Mouse (Mus musculus): ENCODE data around the gene Tekt4. TPM values are rescaled to one million over a fixed set of nuclear protein-coding genes. Genes with fewer than 3 reads are reported as not detected.

Tekt4 gene
- polyA plus RNA-seq, 1 experiment, result not detected

GRCm38 (mm10) chr17:25414917-25415316, 39.5 kb upstream of the Tekt4 start:
- no peaks in the 10 kb centered on the region for H3K36me3 ChIP-seq (ENCODE audit: control insufficient read depth, insufficient read depth)
- H3K4me3 ChIP-seq, result no peak overlapping the region
- no peaks in the 10 kb centered on the region for H3K27me3 ChIP-seq (ENCODE audit: control insufficient read depth, insufficient read depth, insufficient read length)
- H3K79me2 ChIP-seq (ENCODE audit: control insufficient read depth, insufficient read depth), result no peaks in the 10 kb centered on the region
- H3K4me2 ChIP-seq (ENCODE audit: low read depth), result no peak overlapping the region
- TF ChIP-seq USF1 (IDR thresholded peaks at IDR 0.05; ENCODE audit: low read depth), result no peak
- TF ChIP-seq MYOG (IDR thresholded peaks at IDR 0.05; ENCODE audit: control insufficient read depth in 1 of 3, insufficient read depth in 1 of 3, insufficient read length in 2 of 3, low read depth in 2 of 3), result no peak
- TF ChIP-seq MAX (IDR thresholded peaks at IDR 0.05; ENCODE audit: low read depth), result no peak
- no peak for TF ChIP-seq E2F4 (IDR thresholded peaks at IDR 0.05; ENCODE audit: insufficient read depth)
- no peak for TF ChIP-seq REST (IDR thresholded peaks at IDR 0.05; ENCODE audit: insufficient read depth, insufficient read length)
- no peak for TF ChIP-seq POLR2A (IDR thresholded peaks at IDR 0.05; ENCODE audit: insufficient read length, low read depth)
- no peak for TF ChIP-seq TCF12 (IDR thresholded peaks at IDR 0.05; ENCODE audit: insufficient read depth, poor library complexity, severe bottlenecking)
- TF ChIP-seq TCF3 (IDR thresholded peaks at IDR 0.05; ENCODE audit: insufficient read length, low read depth), result no peak
- no peak for TF ChIP-seq POLR2AphosphoS2 (IDR thresholded peaks at IDR 0.05; ENCODE audit: insufficient read length, low read depth)
- no peak for TF ChIP-seq MYOD1 (IDR thresholded peaks at IDR 0.05; ENCODE audit: control insufficient read depth in 1 of 3, insufficient read length in 2 of 3, low read depth in 2 of 3)
- no peak overlapping the region for H3ac ChIP-seq (ENCODE audit: control insufficient read depth, insufficient read length)

DNA sequence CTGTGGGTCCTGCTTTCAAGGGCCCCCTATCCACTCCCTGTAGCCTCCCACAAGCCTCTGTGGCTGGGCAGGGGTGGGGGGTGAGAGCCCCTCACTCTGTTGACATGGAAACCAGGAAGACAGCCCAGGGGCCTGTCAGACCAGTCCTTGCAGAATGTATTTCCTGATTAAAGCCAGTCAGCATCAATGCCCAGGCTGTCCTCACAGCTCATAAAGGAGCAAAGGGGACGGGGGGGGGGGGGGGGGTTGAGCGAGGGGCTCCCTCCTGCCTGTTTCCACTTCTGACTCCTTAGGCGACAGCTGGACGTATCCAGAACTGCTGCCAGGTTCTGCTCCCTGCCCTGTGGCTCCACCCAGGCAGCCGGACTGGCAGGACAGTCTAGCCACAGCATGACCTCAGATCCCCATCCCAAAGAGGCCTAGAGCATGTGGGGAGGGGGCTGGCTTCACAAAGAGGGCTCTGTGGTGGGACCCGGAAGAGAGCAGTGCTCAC, 38.9 kb upstream of the Tekt4 start:
- Histone ChIP-seq H3K27me3 (ENCODE audit: control insufficient read depth, insufficient read depth, insufficient read length) (no peaks in the 10 kb centered on the region), H3K4me3 (no peak overlapping the region), H3ac (ENCODE audit: control insufficient read depth, insufficient read length) (no peak overlapping the region), H3K4me2 (ENCODE audit: low read depth) (no peak overlapping the region), H3K79me2 (ENCODE audit: control insufficient read depth, insufficient read depth) (no peaks in the 10 kb centered on the region), H3K36me3 (ENCODE audit: control insufficient read depth, insufficient read depth) (no peaks in the 10 kb centered on the region)
- TF ChIP-seq POLR2A (IDR thresholded peaks at IDR 0.05; ENCODE audit: insufficient read length, low read depth) (no peak), TCF3 (IDR thresholded peaks at IDR 0.05; ENCODE audit: insufficient read length, low read depth) (no peak), MYOG (IDR thresholded peaks at IDR 0.05; ENCODE audit: control insufficient read depth in 1 of 3, insufficient read depth in 1 of 3, insufficient read length in 2 of 3, low read depth in 2 of 3) (peak in 2 of 3 experiments; percentile 7 to 53), MYOD1 (IDR thresholded peaks at IDR 0.05; ENCODE audit: control insufficient read depth in 1 of 3, insufficient read length in 2 of 3, low read depth in 2 of 3) (peak in 1 of 3 experiments; percentile 47), USF1 (IDR thresholded peaks at IDR 0.05; ENCODE audit: low read depth) (no peak)

- Histone ChIP-seq H3ac (ENCODE audit: control insufficient read depth, insufficient read length) (no peak overlapping the region), H3K36me3 (ENCODE audit: control insufficient read depth, insufficient read depth) (no peaks in the 10 kb centered on the region), H3K79me2 (ENCODE audit: control insufficient read depth, insufficient read depth) (no peaks in the 10 kb centered on the region), H3K27me3 (ENCODE audit: control insufficient read depth, insufficient read depth, insufficient read length) (no peaks in the 10 kb centered on the region), H3K4me2 (ENCODE audit: low read depth) (no peak overlapping the region), H3K4me3 (no peak overlapping the region)
- TF ChIP-seq SRF (IDR thresholded peaks at IDR 0.05; ENCODE audit: control insufficient read depth, insufficient read length, low read depth) (no peak), CEBPB (IDR thresholded peaks at IDR 0.05; ENCODE audit: insufficient read depth, poor library complexity, severe bottlenecking) (no peak), E2F4 (IDR thresholded peaks at IDR 0.05; ENCODE audit: insufficient read depth) (no peak), POLR2A (IDR thresholded peaks at IDR 0.05; ENCODE audit: insufficient read length, low read depth) (no peak), POLR2AphosphoS2 (IDR thresholded peaks at IDR 0.05; ENCODE audit: insufficient read length, low read depth) (no peak), REST (IDR thresholded peaks at IDR 0.05; ENCODE audit: insufficient read depth, insufficient read length) (no peak), USF1 (IDR thresholded peaks at IDR 0.05; ENCODE audit: low read depth) (no peak)
Observed at GRCm38 (mm10) chr17:25416219-25416618, 38.2 kb upstream of the Tekt4 start.

DNA sequence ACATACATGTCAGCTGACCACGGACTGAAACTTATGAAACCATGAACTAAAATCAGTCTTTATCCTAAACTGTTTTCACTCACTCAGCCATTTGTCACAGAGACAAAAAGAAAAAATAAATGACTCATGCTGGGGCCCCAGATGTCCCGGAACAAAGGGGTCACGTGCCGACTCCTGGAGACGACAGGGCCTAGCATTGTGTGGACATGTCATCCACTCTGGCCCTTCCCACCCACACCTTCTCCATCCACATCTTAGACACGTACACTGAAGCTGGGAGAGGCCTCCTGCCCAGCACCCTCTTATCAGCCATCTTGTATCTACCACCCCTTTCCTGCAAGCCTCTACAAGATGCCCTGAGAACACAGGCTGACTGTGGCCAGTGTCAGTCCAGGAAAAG, 36.4 kb upstream of the Tekt4 start:
- Histone ChIP-seq H3K27me3 (ENCODE audit: control insufficient read depth, insufficient read depth, insufficient read length) (peaks cover 15% of the 10 kb centered on the region), H3K36me3 (ENCODE audit: control insufficient read depth, insufficient read depth) (no peaks in the 10 kb centered on the region), H3K79me2 (ENCODE audit: control insufficient read depth, insufficient read depth) (no peaks in the 10 kb centered on the region), H3K4me3 (no peak overlapping the region), H3ac (ENCODE audit: control insufficient read depth, insufficient read length) (no peak overlapping the region), H3K4me2 (ENCODE audit: low read depth) (no peak overlapping the region)
- no peak for TF ChIP-seq CEBPB (IDR thresholded peaks at IDR 0.05; ENCODE audit: insufficient read depth, poor library complexity, severe bottlenecking)
- peak; percentile 39 for TF ChIP-seq USF1 (IDR thresholded peaks at IDR 0.05; ENCODE audit: low read depth)

GRCm38 (mm10) chr17:25418926-25419325, 35.5 kb upstream of the Tekt4 start:
- TF ChIP-seq SRF (IDR thresholded peaks at IDR 0.05; ENCODE audit: control insufficient read depth, insufficient read length, low read depth) (no peak), TCF3 (IDR thresholded peaks at IDR 0.05; ENCODE audit: insufficient read length, low read depth) (no peak), TCF12 (IDR thresholded peaks at IDR 0.05; ENCODE audit: insufficient read depth, poor library complexity, severe bottlenecking) (no peak), MYOG (IDR thresholded peaks at IDR 0.05; ENCODE audit: control insufficient read depth in 1 of 3, insufficient read depth in 1 of 3, insufficient read length in 2 of 3, low read depth in 2 of 3) (no peak), POLR2AphosphoS2 (IDR thresholded peaks at IDR 0.05; ENCODE audit: insufficient read length, low read depth) (no peak), USF1 (IDR thresholded peaks at IDR 0.05; ENCODE audit: low read depth) (no peak), POLR2A (IDR thresholded peaks at IDR 0.05; ENCODE audit: insufficient read length, low read depth) (no peak), E2F4 (IDR thresholded peaks at IDR 0.05; ENCODE audit: insufficient read depth) (no peak), CEBPB (IDR thresholded peaks at IDR 0.05; ENCODE audit: insufficient read depth, poor library complexity, severe bottlenecking) (no peak), MYOD1 (IDR thresholded peaks at IDR 0.05; ENCODE audit: control insufficient read depth in 1 of 3, insufficient read length in 2 of 3, low read depth in 2 of 3) (no peak), REST (IDR thresholded peaks at IDR 0.05; ENCODE audit: insufficient read depth, insufficient read length) (no peak), MAX (IDR thresholded peaks at IDR 0.05; ENCODE audit: low read depth) (no peak)
- no peak overlapping the region for H3K4me2 ChIP-seq (ENCODE audit: low read depth)

More at GRCm38 (mm10) chr17:25418926-25419325, 35.5 kb upstream of the Tekt4 start:
- H3K79me2 ChIP-seq (ENCODE audit: control insufficient read depth, insufficient read depth), result no peaks in the 10 kb centered on the region
- H3ac ChIP-seq (ENCODE audit: control insufficient read depth, insufficient read length), result no peak overlapping the region
- peaks cover 25% of the 10 kb centered on the region for H3K27me3 ChIP-seq (ENCODE audit: control insufficient read depth, insufficient read depth, insufficient read length)
- no peak overlapping the region for H3K4me3 ChIP-seq
- no peaks in the 10 kb centered on the region for H3K36me3 ChIP-seq (ENCODE audit: control insufficient read depth, insufficient read depth)

Measured in myocyte (in vitro differentiated cells).